Mouse (Mus musculus): ENCODE results near the gene Mrpl33. TPM values are rescaled to one million over a fixed set of nuclear protein-coding genes. Genes with fewer than 3 reads are reported as not detected.

Gene Mrpl33
- polyA plus RNA-seq, 1 experiment from 2014 or later, result 179 TPM

DNA sequence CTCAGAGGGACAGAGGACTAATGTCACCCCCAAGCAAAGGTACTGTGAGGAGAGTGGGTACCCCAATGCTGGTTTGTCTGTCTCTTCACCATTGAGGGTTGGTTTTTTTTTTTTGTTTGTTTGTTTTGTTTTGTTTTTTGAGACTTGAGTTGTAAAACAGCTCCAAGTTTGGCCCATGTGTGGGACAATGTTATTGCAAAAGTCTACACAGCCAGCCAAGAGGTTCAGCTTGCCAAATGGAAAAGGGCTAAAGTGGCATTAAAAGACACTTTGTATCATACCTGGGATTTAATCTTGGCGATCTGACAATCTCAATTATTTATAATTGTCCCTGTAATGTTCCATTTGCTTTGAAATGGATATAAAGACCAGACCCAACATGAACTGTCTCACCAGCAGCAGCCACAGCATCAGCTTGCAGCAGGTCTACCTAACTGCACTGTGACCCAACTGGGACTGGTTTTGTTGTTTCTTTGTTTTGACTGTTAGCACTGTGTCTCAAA, 59.0 kb downstream of the Mrpl33 start:
- ATAC-seq (ENCODE audit: low FRiP score, low TSS enrichment) (no peak), DNase-seq (no peak)
- WGBS, result 96% methylated on average over 1 of the region's 1 CpGs
- Histone ChIP-seq H3K4me1 (ENCODE audit: control insufficient read depth, insufficient read depth, low read length) (no peaks in the 10 kb centered on the region), H3K27ac (replicated peaks; ENCODE audit: low read depth, low read length) (no peak overlapping the region), H3K4me2 (ENCODE audit: low read length) (no peak overlapping the region), H3K4me3 (replicated peaks; ENCODE audit: low read depth, low read length) (no peak overlapping the region), H3K9ac (replicated peaks; ENCODE audit: low read length) (no peak overlapping the region), H3K27me3 (ENCODE audit: control insufficient read depth, insufficient read depth, low read length) (no peaks in the 10 kb centered on the region), H3K9me3 (ENCODE audit: control insufficient read depth, low read length) (no peaks in the 10 kb centered on the region), H3K36me3 (ENCODE audit: control insufficient read depth, insufficient read depth, low read length) (no peaks in the 10 kb centered on the region)

DNA sequence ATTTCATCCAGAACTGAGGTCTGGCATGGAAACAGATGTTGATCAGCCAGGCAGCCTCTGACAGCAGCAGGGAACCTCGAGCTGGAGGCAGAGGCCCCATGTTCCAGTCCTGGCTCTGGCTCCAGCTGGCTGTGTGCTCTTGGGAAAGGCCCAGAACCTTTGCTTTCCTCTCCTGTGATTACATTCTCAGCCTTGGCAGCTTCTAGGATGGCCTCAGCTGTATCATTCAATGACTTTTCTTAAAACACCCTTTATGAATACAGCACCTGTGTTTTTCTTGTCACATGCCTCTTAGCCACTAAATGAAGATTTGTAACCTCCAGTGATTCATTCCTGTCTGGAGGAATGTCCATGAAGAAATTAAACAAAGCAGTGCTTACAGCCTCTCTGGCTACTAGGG, 69.4 kb downstream of the Mrpl33 start:
- H3K4me3 ChIP-seq (replicated peaks; ENCODE audit: low read depth, low read length), result no peak overlapping the region
- H3K4me1 ChIP-seq (ENCODE audit: control insufficient read depth, insufficient read depth, low read length), result no peaks in the 10 kb centered on the region
- H3K27me3 ChIP-seq (ENCODE audit: control insufficient read depth, insufficient read depth, low read length), result no peaks in the 10 kb centered on the region
- H3K27ac ChIP-seq (replicated peaks; ENCODE audit: low read depth, low read length), result no peak overlapping the region
- no peaks in the 10 kb centered on the region for H3K9me3 ChIP-seq (ENCODE audit: control insufficient read depth, low read length)
- H3K9ac ChIP-seq (replicated peaks; ENCODE audit: low read length), result no peak overlapping the region
- H3K36me3 ChIP-seq (ENCODE audit: control insufficient read depth, insufficient read depth, low read length), result no peaks in the 10 kb centered on the region
- no peak for ATAC-seq (ENCODE audit: low FRiP score, low TSS enrichment)
- no peak overlapping the region for H3K4me2 ChIP-seq (ENCODE audit: low read length)
- 48% methylated on average over 1 of the region's 1 CpGs for WGBS
- DNase-seq, result no peak

DNA sequence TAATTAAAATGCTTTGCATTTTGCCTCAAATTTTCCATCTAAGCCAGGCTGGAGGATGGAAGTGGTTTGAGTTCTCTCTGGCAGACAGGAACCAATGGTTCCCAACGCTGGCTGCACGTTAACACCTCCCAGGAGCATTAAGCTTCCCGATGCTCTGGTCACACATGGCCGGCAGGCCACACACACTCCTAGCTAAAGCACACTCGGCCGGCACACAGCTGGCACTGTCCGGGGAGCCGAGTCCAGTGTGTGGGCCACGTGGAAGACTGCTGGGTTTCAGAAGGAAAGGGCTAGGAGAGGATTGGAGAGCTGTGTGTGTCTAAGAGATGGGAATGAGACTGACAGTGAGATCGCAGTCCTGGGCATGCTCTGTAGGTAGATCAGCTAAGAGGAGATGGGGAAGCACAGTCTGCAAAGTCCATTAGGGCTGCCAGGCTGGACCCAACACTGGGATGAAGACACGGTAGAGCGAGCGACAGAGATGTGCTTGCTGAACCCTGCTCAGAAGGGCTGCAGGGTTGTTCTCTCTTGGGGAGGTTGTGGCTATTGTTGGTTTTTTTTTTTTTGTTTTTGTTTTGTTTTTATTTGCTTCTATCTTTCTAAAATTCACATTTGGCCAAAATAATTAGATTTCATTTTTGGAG, 71.7 kb downstream of the Mrpl33 start:
- DNase-seq, result no peak

GRCm38 (mm10) chr5:31669984-31670383, 73.2 kb downstream of the Mrpl33 start:
- Histone ChIP-seq H3K9ac (replicated peaks; ENCODE audit: low read length) (no peak overlapping the region), H3K4me2 (ENCODE audit: low read length) (no peak overlapping the region), H3K9me3 (ENCODE audit: control insufficient read depth, low read length) (no peaks in the 10 kb centered on the region), H3K36me3 (ENCODE audit: control insufficient read depth, insufficient read depth, low read length) (no peaks in the 10 kb centered on the region), H3K4me1 (ENCODE audit: control insufficient read depth, insufficient read depth, low read length) (no peaks in the 10 kb centered on the region), H3K27me3 (ENCODE audit: control insufficient read depth, insufficient read depth, low read length) (no peaks in the 10 kb centered on the region), H3K4me3 (replicated peaks; ENCODE audit: low read depth, low read length) (no peak overlapping the region), H3K27ac (replicated peaks; ENCODE audit: low read depth, low read length) (no peak overlapping the region)
- no peak for DNase-seq
- ATAC-seq (ENCODE audit: low FRiP score, low TSS enrichment), result no peak
- 79% methylated on average over 5 of the region's 5 CpGs for WGBS

More for the DNA sequence above, 71.7 kb downstream of the Mrpl33 start:
- 52% methylated on average over 13 of the region's 13 CpGs for WGBS
- Histone ChIP-seq H3K4me1 (ENCODE audit: control insufficient read depth, insufficient read depth, low read length) (no peaks in the 10 kb centered on the region), H3K27ac (replicated peaks; ENCODE audit: low read depth, low read length) (no peak overlapping the region), H3K9me3 (ENCODE audit: control insufficient read depth, low read length) (no peaks in the 10 kb centered on the region), H3K36me3 (ENCODE audit: control insufficient read depth, insufficient read depth, low read length) (no peaks in the 10 kb centered on the region), H3K4me2 (ENCODE audit: low read length) (no peak overlapping the region), H3K9ac (replicated peaks; ENCODE audit: low read length) (no peak overlapping the region), H3K4me3 (replicated peaks; ENCODE audit: low read depth, low read length) (no peak overlapping the region), H3K27me3 (ENCODE audit: control insufficient read depth, insufficient read depth, low read length) (no peaks in the 10 kb centered on the region)
- ATAC-seq (ENCODE audit: low FRiP score, low TSS enrichment), result no peak

DNA sequence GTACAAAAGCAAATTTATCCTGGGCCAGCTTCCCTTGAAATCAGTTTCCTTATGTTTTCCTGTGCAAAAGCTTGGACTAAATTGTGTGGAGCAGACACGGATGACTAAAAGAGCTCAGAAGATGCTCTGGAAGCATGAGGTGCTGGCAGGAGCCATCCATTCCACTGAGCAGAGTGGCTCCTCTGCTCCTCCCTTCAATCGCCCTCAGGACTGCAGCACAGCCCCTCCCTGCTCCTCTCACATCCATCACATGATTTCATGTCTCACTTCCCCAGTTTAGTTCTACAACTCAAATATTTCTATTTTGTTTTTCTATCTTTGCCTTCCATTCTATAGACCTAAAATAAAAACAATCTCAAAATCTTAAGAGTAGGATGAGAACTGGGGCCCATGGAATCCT, 74.4 kb downstream of the Mrpl33 start:
- Histone ChIP-seq H3K4me2 (ENCODE audit: low read length) (no peak overlapping the region), H3K9ac (replicated peaks; ENCODE audit: low read length) (no peak overlapping the region), H3K27ac (replicated peaks; ENCODE audit: low read depth, low read length) (no peak overlapping the region), H3K4me1 (ENCODE audit: control insufficient read depth, insufficient read depth, low read length) (no peaks in the 10 kb centered on the region), H3K9me3 (ENCODE audit: control insufficient read depth, low read length) (no peaks in the 10 kb centered on the region), H3K36me3 (ENCODE audit: control insufficient read depth, insufficient read depth, low read length) (no peaks in the 10 kb centered on the region), H3K27me3 (ENCODE audit: control insufficient read depth, insufficient read depth, low read length) (no peaks in the 10 kb centered on the region), H3K4me3 (replicated peaks; ENCODE audit: low read depth, low read length) (no peak overlapping the region)
- no peak for ATAC-seq (ENCODE audit: low FRiP score, low TSS enrichment)
- DNase-seq, result no peak
- 75% methylated on average over 2 of the region's 2 CpGs for WGBS

GRCm38 (mm10) chr5:31673431-31673830, 76.7 kb downstream of the Mrpl33 start:
- H3K27ac ChIP-seq (replicated peaks; ENCODE audit: low read depth, low read length), result no peak overlapping the region
- H3K27me3 ChIP-seq (ENCODE audit: control insufficient read depth, insufficient read depth, low read length), result no peaks in the 10 kb centered on the region
- H3K9ac ChIP-seq (replicated peaks; ENCODE audit: low read length), result no peak overlapping the region
- 83% methylated on average over 2 of the region's 2 CpGs for WGBS
- DNase-seq (no peak), ATAC-seq (ENCODE audit: low FRiP score, low TSS enrichment) (no peak)
- H3K4me1 ChIP-seq (ENCODE audit: control insufficient read depth, insufficient read depth, low read length), result no peaks in the 10 kb centered on the region
- H3K4me3 ChIP-seq (replicated peaks; ENCODE audit: low read depth, low read length), result no peak overlapping the region
- no peak overlapping the region for H3K4me2 ChIP-seq (ENCODE audit: low read length)
- no peaks in the 10 kb centered on the region for H3K36me3 ChIP-seq (ENCODE audit: control insufficient read depth, insufficient read depth, low read length)
- H3K9me3 ChIP-seq (ENCODE audit: control insufficient read depth, low read length), result no peaks in the 10 kb centered on the region

DNA sequence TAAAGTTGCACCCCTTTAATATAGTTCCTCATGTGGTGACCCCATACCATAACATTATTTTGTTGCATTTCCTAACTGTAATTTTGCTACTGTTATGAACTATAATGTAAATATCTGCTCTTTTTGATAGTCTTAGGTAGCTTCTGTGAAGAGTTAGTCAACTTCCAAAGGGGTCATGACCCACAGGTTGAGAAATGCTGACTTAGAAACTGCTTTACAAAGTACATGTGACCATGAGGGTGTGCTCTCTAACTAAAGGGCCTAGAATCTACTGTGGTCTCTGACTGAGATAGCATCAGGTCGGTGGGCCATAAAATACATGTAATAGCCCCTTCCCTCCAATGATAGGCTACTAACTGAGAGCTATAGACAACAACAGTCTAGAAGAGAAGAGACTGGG, 81.3 kb downstream of the Mrpl33 start:
- no peaks in the 10 kb centered on the region for H3K4me1 ChIP-seq (ENCODE audit: control insufficient read depth, insufficient read depth, low read length)
- no peak for ATAC-seq (ENCODE audit: low FRiP score, low TSS enrichment)
- H3K9me3 ChIP-seq (ENCODE audit: control insufficient read depth, low read length), result no peaks in the 10 kb centered on the region
- no peaks in the 10 kb centered on the region for H3K27me3 ChIP-seq (ENCODE audit: control insufficient read depth, insufficient read depth, low read length)
- H3K4me3 ChIP-seq (replicated peaks; ENCODE audit: low read depth, low read length), result no peak overlapping the region
- no peak for DNase-seq
- no peak overlapping the region for H3K4me2 ChIP-seq (ENCODE audit: low read length)
- 92% methylated on average over 1 of the region's 1 CpGs for WGBS
- no peak overlapping the region for H3K9ac ChIP-seq (replicated peaks; ENCODE audit: low read length)
- H3K27ac ChIP-seq (replicated peaks; ENCODE audit: low read depth, low read length), result no peak overlapping the region
- H3K36me3 ChIP-seq (ENCODE audit: control insufficient read depth, insufficient read depth, low read length), result no peaks in the 10 kb centered on the region

DNA sequence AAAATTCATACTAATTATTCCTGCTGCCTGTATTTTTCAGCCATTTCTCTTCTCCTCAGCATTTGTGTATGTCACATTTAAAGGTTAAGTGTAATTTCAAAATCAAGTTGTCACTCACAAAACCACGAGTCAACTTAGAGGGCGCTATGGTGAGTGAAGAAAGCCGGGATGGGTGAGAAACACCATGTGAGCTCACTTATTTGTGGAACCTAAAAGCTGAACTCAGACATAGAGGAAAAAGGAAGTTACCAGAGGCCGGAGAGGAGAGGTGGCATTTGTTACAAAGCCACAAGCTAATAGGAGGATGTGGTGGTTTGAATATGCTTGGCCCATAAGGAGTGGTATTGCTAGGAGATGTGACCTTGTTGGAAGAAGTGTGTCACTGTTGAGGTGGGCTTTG, 83.4 kb downstream of the Mrpl33 start:
- Histone ChIP-seq H3K27me3 (ENCODE audit: control insufficient read depth, insufficient read depth, low read length) (no peaks in the 10 kb centered on the region), H3K36me3 (ENCODE audit: control insufficient read depth, insufficient read depth, low read length) (no peaks in the 10 kb centered on the region), H3K4me2 (ENCODE audit: low read length) (no peak overlapping the region), H3K27ac (replicated peaks; ENCODE audit: low read depth, low read length) (no peak overlapping the region), H3K9me3 (ENCODE audit: control insufficient read depth, low read length) (no peaks in the 10 kb centered on the region), H3K4me1 (ENCODE audit: control insufficient read depth, insufficient read depth, low read length) (no peaks in the 10 kb centered on the region), H3K4me3 (replicated peaks; ENCODE audit: low read depth, low read length) (no peak overlapping the region), H3K9ac (replicated peaks; ENCODE audit: low read length) (no peak overlapping the region)
- ATAC-seq (ENCODE audit: low FRiP score, low TSS enrichment) (no peak), DNase-seq (no peak)
- WGBS, result 88% methylated on average over 4 of the region's 4 CpGs

- no peak overlapping the region for H3K4me3 ChIP-seq (replicated peaks; ENCODE audit: low read depth, low read length)
- no peak for DNase-seq
- no peak overlapping the region for H3K4me2 ChIP-seq (ENCODE audit: low read length)
- no peak for ATAC-seq (ENCODE audit: low FRiP score, low TSS enrichment)
- H3K36me3 ChIP-seq (ENCODE audit: control insufficient read depth, insufficient read depth, low read length), result no peaks in the 10 kb centered on the region
- H3K27ac ChIP-seq (replicated peaks; ENCODE audit: low read depth, low read length), result no peak overlapping the region
- 91% methylated on average over 1 of the region's 1 CpGs for WGBS
- no peak overlapping the region for H3K9ac ChIP-seq (replicated peaks; ENCODE audit: low read length)
- no peaks in the 10 kb centered on the region for H3K9me3 ChIP-seq (ENCODE audit: control insufficient read depth, low read length)
- no peaks in the 10 kb centered on the region for H3K27me3 ChIP-seq (ENCODE audit: control insufficient read depth, insufficient read depth, low read length)
- H3K4me1 ChIP-seq (ENCODE audit: control insufficient read depth, insufficient read depth, low read length), result no peaks in the 10 kb centered on the region
These were observed 85.6 kb downstream of the Mrpl33 start for GRCm38 (mm10) chr5:31682305-31682704.

Measured in midbrain, embryonic 14.5 days (tissue).